Mouse (Mus musculus) thymus, postnatal 36 days (tissue): Measurements from ENCODE around the gene Fam208b.
A peak's percentile ranks its signal among the peaks of the same experiment; 100 is the strongest.

Source experiments
- DNase-seq, 2 experiments: peaks; one replicate each; pipeline ENCODE4 v3.0.0; 2022; ENCODE audit warnings: mixed read lengths in 2 of 2

Fam208b gene

GRCm38 (mm10) chr13:3610795-3611438 is at the start of gene Fam208b:
Fam208b (minus strand) TSS chr13:3611108.
- DNase-seq: peak; percentile 94 to 98

GRCm38 (mm10) chr13:3659163-3660160 is 48.6 kb upstream of the Fam208b start:
- DNase-seq: no peak

GRCm38 (mm10) chr13:3654432-3654831 is 43.5 kb upstream of the Fam208b start:
- no peak for DNase-seq

- no peak for DNase-seq
These were observed 39.7 kb upstream of the Fam208b start for GRCm38 (mm10) chr13:3650569-3650968.

GRCm38 (mm10) chr13:3646566-3646965 is 35.7 kb upstream of the Fam208b start:
- no peak for DNase-seq

- DNase-seq: no peak
These were observed 35.0 kb upstream of the Fam208b start for GRCm38 (mm10) chr13:3645919-3646318.

- DNase-seq: no peak
These were observed 34.0 kb upstream of the Fam208b start for GRCm38 (mm10) chr13:3644871-3645270.

- DNase-seq: no peak
These were observed 31.6 kb upstream of the Fam208b start for GRCm38 (mm10) chr13:3642538-3642937.

- DNase-seq: peak; percentile 50 to 58
These were observed 31.1 kb upstream of the Fam208b start for GRCm38 (mm10) chr13:3642049-3642448.

- DNase-seq: peak; percentile 52
These were observed 25.9 kb upstream of the Fam208b start for GRCm38 (mm10) chr13:3636797-3637196.

- no peak for DNase-seq
These were observed 24.2 kb upstream of the Fam208b start for GRCm38 (mm10) chr13:3635076-3635475.

- DNase-seq: peak; percentile 86 to 90
These were observed 23.2 kb upstream of the Fam208b start, which contains the start of gene Asb13 for GRCm38 (mm10) chr13:3633895-3634811. Asb13 (plus strand) TSS chr13:3634032.

- DNase-seq: no peak
These were observed 22.2 kb upstream of the Fam208b start for GRCm38 (mm10) chr13:3633131-3633530.

- no peak for DNase-seq
These were observed 21.6 kb upstream of the Fam208b start for GRCm38 (mm10) chr13:3632551-3632950.

GRCm38 (mm10) chr13:3628102-3628501 is 17.2 kb upstream of the Fam208b start:
- DNase-seq: no peak

- DNase-seq: no peak
These were observed 16.2 kb upstream of the Fam208b start for GRCm38 (mm10) chr13:3627139-3627538.

GRCm38 (mm10) chr13:3610118-3610794 is 652 bp downstream of the Fam208b start:
- DNase-seq: peak in 1 of 2 experiments; percentile 34

- DNase-seq: no peak
These were observed 1.2 kb downstream of the Fam208b start for GRCm38 (mm10) chr13:3609780-3610117.

GRCm38 (mm10) chr13:3596232-3596631 is 14.7 kb downstream of the Fam208b start:
- no peak for DNase-seq

- no peak for DNase-seq
These were observed 16.6 kb downstream of the Fam208b start for GRCm38 (mm10) chr13:3594311-3594710.

GRCm38 (mm10) chr13:3590789-3591188 is 20.1 kb downstream of the Fam208b start:
- no peak for DNase-seq

GRCm38 (mm10) chr13:3563953-3564352 is 47.0 kb downstream of the Fam208b start:
- no peak for DNase-seq
